Mouse (Mus musculus): ENCODE measurements around the gene Rhbg. TPM values are rescaled to one million over a fixed set of nuclear protein-coding genes. Genes with fewer than 3 reads are reported as not detected.
"Not testable (repeated sequence)": the region's sequence is repeated elsewhere in the genome, so short reads cannot be mapped to it uniquely, and the experiment has no call there.

The Rhbg gene
- polyA plus RNA-seq, 1 experiment = not detected

DNA sequence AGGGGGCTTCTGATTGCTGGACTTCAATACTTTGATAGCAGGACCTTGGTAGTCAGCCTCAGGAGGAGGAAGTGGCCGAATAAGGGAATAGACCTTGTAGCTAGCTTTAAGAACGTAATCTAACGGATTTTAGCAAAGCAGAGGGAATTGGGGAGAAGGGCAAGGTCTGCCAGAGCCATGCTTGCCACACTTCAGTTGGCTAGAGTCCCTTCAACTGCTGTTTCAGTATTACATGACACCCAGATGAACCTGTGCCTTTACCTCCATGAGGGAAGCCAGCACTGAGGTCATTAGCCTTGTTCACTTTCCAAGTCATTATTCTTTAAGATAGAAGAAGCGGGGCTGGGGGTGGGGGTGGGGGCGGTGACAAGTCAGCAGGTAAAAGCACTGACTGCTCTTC is 14.5 kb upstream of the Rhbg start:
- Histone ChIP-seq H3K79me3 (ENCODE audit: low read depth) (no peaks in the 10 kb centered on the region), H3K79me2 (ENCODE audit: control insufficient read depth, insufficient read depth) (no peaks in the 10 kb centered on the region), H3ac (ENCODE audit: control insufficient read depth, insufficient read length, low read depth) (no peak overlapping the region), H3K4me3 (ENCODE audit: insufficient read depth, poor library complexity, severe bottlenecking) (no peak overlapping the region), H3K36me3 (ENCODE audit: control insufficient read depth, insufficient read depth) (no peaks in the 10 kb centered on the region), H3K27me3 (ENCODE audit: control insufficient read depth, insufficient read depth, insufficient read length) (peaks cover 10% of the 10 kb centered on the region)
- TF ChIP-seq MYOG (IDR thresholded peaks at IDR 0.05; ENCODE audit: control insufficient read depth, extremely low read depth, insufficient read length) (no peak), CEBPB (IDR thresholded peaks at IDR 0.05; ENCODE audit: low read depth) (no peak), FOSL1 (IDR thresholded peaks at IDR 0.05; ENCODE audit: insufficient read depth, low read length, poor library complexity, severe bottlenecking) (no peak), MYOD1 (IDR thresholded peaks at IDR 0.05; ENCODE audit: control insufficient read depth, insufficient read length, low read depth) (no peak), CTCF (IDR thresholded peaks at IDR 0.05; ENCODE audit: control insufficient read depth, insufficient read depth, insufficient read length) (no peak), USF1 (IDR thresholded peaks at IDR 0.05; ENCODE audit: low read depth) (no peak), MAX (IDR thresholded peaks at IDR 0.05) (no peak)

DNA sequence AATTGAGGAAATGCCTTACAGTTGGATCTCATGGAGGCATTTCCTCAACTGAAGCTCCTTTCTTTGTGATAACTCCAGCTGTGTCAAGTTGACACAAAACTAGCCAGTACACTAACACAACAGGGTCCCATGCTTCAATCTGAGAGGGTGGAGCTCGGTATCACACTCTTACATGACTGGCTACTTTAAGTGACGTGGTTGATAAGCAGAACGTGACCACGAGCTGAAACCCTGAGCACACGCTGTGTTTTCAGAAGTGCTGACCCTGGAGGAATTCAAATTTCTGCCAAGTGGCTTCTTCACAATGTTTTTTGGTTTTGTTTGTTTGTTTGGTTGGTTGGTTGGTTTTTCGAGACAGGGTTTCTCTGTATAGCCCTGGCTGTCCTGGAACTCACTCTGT is 13.5 kb upstream of the Rhbg start:
- not testable (repeated sequence) for H3K4me3 ChIP-seq (ENCODE audit: insufficient read depth, poor library complexity, severe bottlenecking); H3ac ChIP-seq (ENCODE audit: control insufficient read depth, insufficient read length, low read depth); H3K79me3 ChIP-seq (ENCODE audit: low read depth); H3K36me3 ChIP-seq (ENCODE audit: control insufficient read depth, insufficient read depth); H3K79me2 ChIP-seq (ENCODE audit: control insufficient read depth, insufficient read depth)
- peaks cover 10% of the 10 kb centered on the region for H3K27me3 ChIP-seq (ENCODE audit: control insufficient read depth, insufficient read depth, insufficient read length)

DNA sequence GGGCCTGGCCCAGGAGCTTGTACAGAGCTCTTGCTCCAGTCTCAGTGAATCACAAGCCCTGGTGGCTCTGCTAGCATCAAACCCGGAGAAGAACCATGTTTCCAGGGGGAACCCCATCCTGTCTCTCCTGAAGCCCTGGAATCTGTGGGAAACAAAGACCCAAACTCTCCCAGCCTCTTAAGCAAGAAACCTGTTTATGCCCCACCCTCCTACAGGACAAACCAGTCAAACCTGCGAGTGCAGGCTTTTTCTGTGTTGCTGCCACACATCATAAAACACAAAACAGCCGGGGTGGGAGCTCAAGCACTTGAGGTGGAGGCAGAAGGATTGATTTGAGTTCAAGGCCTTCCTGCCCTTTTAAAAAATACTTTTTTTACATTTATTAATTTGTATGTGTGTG is 7.8 kb upstream of the Rhbg start:
- TF ChIP-seq MAX (IDR thresholded peaks at IDR 0.05) (no peak), FOSL1 (IDR thresholded peaks at IDR 0.05; ENCODE audit: insufficient read depth, low read length, poor library complexity, severe bottlenecking) (no peak), MYOD1 (IDR thresholded peaks at IDR 0.05; ENCODE audit: control insufficient read depth, insufficient read length, low read depth) (no peak), USF1 (IDR thresholded peaks at IDR 0.05; ENCODE audit: low read depth) (no peak), CEBPB (IDR thresholded peaks at IDR 0.05; ENCODE audit: low read depth) (no peak), CTCF (IDR thresholded peaks at IDR 0.05; ENCODE audit: control insufficient read depth, insufficient read depth, insufficient read length) (no peak), MYOG (IDR thresholded peaks at IDR 0.05; ENCODE audit: control insufficient read depth, extremely low read depth, insufficient read length) (no peak)
- Histone ChIP-seq H3K4me3 (ENCODE audit: insufficient read depth, poor library complexity, severe bottlenecking) (no peak overlapping the region), H3K36me3 (ENCODE audit: control insufficient read depth, insufficient read depth) (no peaks in the 10 kb centered on the region), H3K27me3 (ENCODE audit: control insufficient read depth, insufficient read depth, insufficient read length) (peaks cover 24% of the 10 kb centered on the region), H3K79me3 (ENCODE audit: low read depth) (no peaks in the 10 kb centered on the region), H3ac (ENCODE audit: control insufficient read depth, insufficient read length, low read depth) (no peak overlapping the region), H3K79me2 (ENCODE audit: control insufficient read depth, insufficient read depth) (no peaks in the 10 kb centered on the region)

DNA sequence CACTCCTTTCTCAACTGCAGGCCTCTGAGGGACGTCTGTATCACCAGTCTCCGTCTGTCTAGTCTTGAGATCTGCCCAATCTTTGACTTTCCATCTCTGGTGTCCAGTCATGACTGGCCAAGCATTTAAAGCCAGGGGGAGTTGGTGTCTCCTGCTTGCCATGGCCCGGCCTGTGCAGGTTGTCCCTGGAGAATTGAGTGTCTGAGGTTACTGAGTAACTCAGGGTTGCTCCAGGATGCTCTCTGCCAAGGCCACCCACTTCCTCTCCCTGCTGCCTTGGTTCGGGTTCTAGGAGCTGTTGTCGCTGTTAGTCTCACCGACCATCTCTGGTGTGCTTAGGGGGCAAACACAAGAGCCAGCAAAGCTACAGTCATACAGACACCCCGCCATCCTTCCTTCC is 1.9 kb upstream of the Rhbg start:
- peaks cover 68% of the 10 kb centered on the region for H3K27me3 ChIP-seq (ENCODE audit: control insufficient read depth, insufficient read depth, insufficient read length)

DNA sequence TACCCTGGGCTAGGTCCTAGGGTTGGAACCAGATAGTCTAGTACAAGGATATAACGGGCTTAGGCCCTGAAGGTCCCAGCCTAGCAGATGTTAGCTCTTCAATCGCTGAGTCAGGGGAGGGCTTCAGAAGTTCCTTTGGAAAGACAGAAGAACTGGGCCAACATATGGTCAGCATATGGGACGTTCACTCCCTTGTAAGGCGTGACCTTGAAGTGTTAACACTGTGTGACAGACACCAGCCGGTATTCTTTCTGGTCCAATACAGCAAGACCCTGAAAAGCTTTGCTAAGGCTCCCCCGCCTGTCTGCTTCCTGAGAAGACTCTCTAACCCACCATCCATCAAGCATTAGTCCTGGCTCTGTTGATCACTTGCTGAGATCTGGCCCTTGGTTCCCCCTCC is 1.4 kb upstream of the Rhbg start:
- Histone ChIP-seq H3ac (ENCODE audit: control insufficient read depth, insufficient read length, low read depth) (no peak overlapping the region), H3K79me2 (ENCODE audit: control insufficient read depth, insufficient read depth) (no peaks in the 10 kb centered on the region), H3K36me3 (ENCODE audit: control insufficient read depth, insufficient read depth) (no peaks in the 10 kb centered on the region), H3K79me3 (ENCODE audit: low read depth) (no peaks in the 10 kb centered on the region), H3K4me3 (ENCODE audit: insufficient read depth, poor library complexity, severe bottlenecking) (no peak overlapping the region), H3K27me3 (ENCODE audit: control insufficient read depth, insufficient read depth, insufficient read length) (peaks cover 67% of the 10 kb centered on the region)
- TF ChIP-seq CTCF (IDR thresholded peaks at IDR 0.05; ENCODE audit: control insufficient read depth, insufficient read depth, insufficient read length) (no peak), MYOG (IDR thresholded peaks at IDR 0.05; ENCODE audit: control insufficient read depth, extremely low read depth, insufficient read length) (no peak), MYOD1 (IDR thresholded peaks at IDR 0.05; ENCODE audit: control insufficient read depth, insufficient read length, low read depth) (no peak), MAX (IDR thresholded peaks at IDR 0.05) (no peak), CEBPB (IDR thresholded peaks at IDR 0.05; ENCODE audit: low read depth) (no peak), USF1 (IDR thresholded peaks at IDR 0.05; ENCODE audit: low read depth) (no peak), FOSL1 (IDR thresholded peaks at IDR 0.05; ENCODE audit: insufficient read depth, low read length, poor library complexity, severe bottlenecking) (no peak)

More for the DNA sequence above, 1.9 kb upstream of the Rhbg start:
- Histone ChIP-seq H3ac (ENCODE audit: control insufficient read depth, insufficient read length, low read depth) (no peak overlapping the region), H3K79me2 (ENCODE audit: control insufficient read depth, insufficient read depth) (no peaks in the 10 kb centered on the region), H3K36me3 (ENCODE audit: control insufficient read depth, insufficient read depth) (no peaks in the 10 kb centered on the region), H3K4me3 (ENCODE audit: insufficient read depth, poor library complexity, severe bottlenecking) (no peak overlapping the region), H3K79me3 (ENCODE audit: low read depth) (no peaks in the 10 kb centered on the region)
- TF ChIP-seq MYOD1 (IDR thresholded peaks at IDR 0.05; ENCODE audit: control insufficient read depth, insufficient read length, low read depth) = no peak
- no peak for TF ChIP-seq FOSL1 (IDR thresholded peaks at IDR 0.05; ENCODE audit: insufficient read depth, low read length, poor library complexity, severe bottlenecking)
- TF ChIP-seq USF1 (IDR thresholded peaks at IDR 0.05; ENCODE audit: low read depth) = no peak
- TF ChIP-seq MAX (IDR thresholded peaks at IDR 0.05) = no peak
- TF ChIP-seq MYOG (IDR thresholded peaks at IDR 0.05; ENCODE audit: control insufficient read depth, extremely low read depth, insufficient read length) = no peak
- no peak for TF ChIP-seq CTCF (IDR thresholded peaks at IDR 0.05; ENCODE audit: control insufficient read depth, insufficient read depth, insufficient read length)
- TF ChIP-seq CEBPB (IDR thresholded peaks at IDR 0.05; ENCODE audit: low read depth) = no peak

DNA sequence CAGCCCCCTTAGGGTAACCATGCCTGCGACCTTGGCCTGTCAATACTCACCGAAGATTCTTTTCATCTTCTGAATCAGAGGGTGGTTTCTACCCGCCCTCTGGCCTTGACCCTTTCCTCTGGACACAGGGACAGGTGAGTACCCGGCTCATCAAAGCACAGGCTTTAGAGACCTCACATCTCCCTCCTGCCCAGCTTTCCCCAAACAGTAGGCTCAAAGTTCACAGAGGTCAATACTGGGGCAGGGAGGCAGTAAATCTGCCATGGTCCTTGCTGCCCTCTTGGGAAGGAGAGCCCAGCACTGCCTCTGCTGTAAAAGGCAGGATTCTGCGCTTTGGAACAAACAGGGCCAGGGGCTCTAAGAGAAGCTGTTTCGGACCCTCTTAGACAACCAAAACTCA is 1.8 kb downstream of the Rhbg start:
- H3K27me3 ChIP-seq (ENCODE audit: control insufficient read depth, insufficient read depth, insufficient read length) = peaks cover 63% of the 10 kb centered on the region
- H3ac ChIP-seq (ENCODE audit: control insufficient read depth, insufficient read length, low read depth) = no peak overlapping the region
- H3K79me3 ChIP-seq (ENCODE audit: low read depth) = no peaks in the 10 kb centered on the region
- TF ChIP-seq CEBPB (IDR thresholded peaks at IDR 0.05; ENCODE audit: low read depth) = no peak
- no peak for TF ChIP-seq FOSL1 (IDR thresholded peaks at IDR 0.05; ENCODE audit: insufficient read depth, low read length, poor library complexity, severe bottlenecking)
- TF ChIP-seq MYOG (IDR thresholded peaks at IDR 0.05; ENCODE audit: control insufficient read depth, extremely low read depth, insufficient read length) = no peak
- no peak for TF ChIP-seq CTCF (IDR thresholded peaks at IDR 0.05; ENCODE audit: control insufficient read depth, insufficient read depth, insufficient read length)
- H3K36me3 ChIP-seq (ENCODE audit: control insufficient read depth, insufficient read depth) = no peaks in the 10 kb centered on the region
- H3K79me2 ChIP-seq (ENCODE audit: control insufficient read depth, insufficient read depth) = no peaks in the 10 kb centered on the region
- no peak overlapping the region for H3K4me3 ChIP-seq (ENCODE audit: insufficient read depth, poor library complexity, severe bottlenecking)

All from C2C12 (cell line).